Mouse (Mus musculus): ENCODE results near the gene Pnmal1. TPM values are rescaled to one million over a fixed set of nuclear protein-coding genes. Genes with fewer than 3 reads are reported as not detected.

Gene Pnmal1
- polyA plus RNA-seq, 1 experiment from 2014 or later, result 12.7 TPM

Other genes with a start within 250 kb of the Pnmal1 start
- gene Ceacam9, start 237.8 kb upstream of the Pnmal1 start, polyA plus RNA-seq (2016; fragmentation: Nextera tagmentation; extraction: Ambion mirVana), result not detected in 2 replicates
- 277 and 316 TPM in 2 replicates for gene Ap2s1, start 221.3 kb upstream of the Pnmal1 start, polyA plus RNA-seq (2016; fragmentation: Nextera tagmentation; extraction: Ambion mirVana)
- gene Slc1a5, start 178.3 kb upstream of the Pnmal1 start, polyA plus RNA-seq (2016; fragmentation: Nextera tagmentation; extraction: Ambion mirVana), result 28.8 and 31.6 TPM in 2 replicates
- 120 and 153 TPM in 2 replicates for gene Strn4, start 143.8 kb upstream of the Pnmal1 start, polyA plus RNA-seq (2016; fragmentation: Nextera tagmentation; extraction: Ambion mirVana)
- gene Fkrp, start 142.9 kb upstream of the Pnmal1 start, polyA plus RNA-seq (2016; fragmentation: Nextera tagmentation; extraction: Ambion mirVana), result 29.3 TPM in 2 replicates
- gene Prkd2, start 116.8 kb upstream of the Pnmal1 start, polyA plus RNA-seq (2016; fragmentation: Nextera tagmentation; extraction: Ambion mirVana), result 11.2 and 12.6 TPM in 2 replicates
- gene Dact3, start 84.4 kb upstream of the Pnmal1 start, polyA plus RNA-seq (2016; fragmentation: Nextera tagmentation; extraction: Ambion mirVana), result 3.2 and 4.9 TPM in 2 replicates
- gene Gng8, start 67.9 kb upstream of the Pnmal1 start, polyA plus RNA-seq (2016; fragmentation: Nextera tagmentation; extraction: Ambion mirVana), result 7.1 and 9.0 TPM in 2 replicates
- gene Ptgir, start 53.2 kb upstream of the Pnmal1 start, polyA plus RNA-seq (2016; fragmentation: Nextera tagmentation; extraction: Ambion mirVana), result 0.77 and 1.5 TPM in 2 replicates
- 170 and 245 TPM in 2 replicates for gene Calm3, start 35.6 kb upstream of the Pnmal1 start, polyA plus RNA-seq (2016; fragmentation: Nextera tagmentation; extraction: Ambion mirVana)
- gene Pnmal2, start 15.0 kb upstream of the Pnmal1 start, polyA plus RNA-seq (2016; fragmentation: Nextera tagmentation; extraction: Ambion mirVana), result 4.0 and 12.2 TPM in 2 replicates
- gene Gm42372, start 23.4 kb downstream of the Pnmal1 start, polyA plus RNA-seq (2016; fragmentation: Nextera tagmentation; extraction: Ambion mirVana), result 0.91 and 0.93 TPM in 2 replicates
- gene Ccdc8, start 33.0 kb downstream of the Pnmal1 start, polyA plus RNA-seq (2016; fragmentation: Nextera tagmentation; extraction: Ambion mirVana), result 7.3 and 13.5 TPM in 2 replicates
- gene Ppp5c, start 68.2 kb downstream of the Pnmal1 start, polyA plus RNA-seq (2016; fragmentation: Nextera tagmentation; extraction: Ambion mirVana), result 126 and 136 TPM in 2 replicates
- 4.8 and 5.6 TPM in 2 replicates for gene Hif3a, start 102.7 kb downstream of the Pnmal1 start, polyA plus RNA-seq (2016; fragmentation: Nextera tagmentation; extraction: Ambion mirVana)
- 0.07 and 0.20 TPM in 2 replicates for gene Psg16, start 114.4 kb downstream of the Pnmal1 start, polyA plus RNA-seq (2016; fragmentation: Nextera tagmentation; extraction: Ambion mirVana)
- not detected in 2 replicates for gene Ceacam3, start 190.6 kb downstream of the Pnmal1 start, polyA plus RNA-seq (2016; fragmentation: Nextera tagmentation; extraction: Ambion mirVana)
- gene Psg29, start 243.8 kb downstream of the Pnmal1 start, polyA plus RNA-seq (2016; fragmentation: Nextera tagmentation; extraction: Ambion mirVana), result 0.05 TPM in 1 of 2 replicates, not detected in the other